Mouse (Mus musculus): ENCODE data around the gene Vps53. TPM values are rescaled to one million over a fixed set of nuclear protein-coding genes. Genes with fewer than 3 reads are reported as not detected.

Gene Vps53
- total and polyA plus RNA-seq, 3 experiments = 20.2 to 61.2 (median 51.6) TPM

DNA sequence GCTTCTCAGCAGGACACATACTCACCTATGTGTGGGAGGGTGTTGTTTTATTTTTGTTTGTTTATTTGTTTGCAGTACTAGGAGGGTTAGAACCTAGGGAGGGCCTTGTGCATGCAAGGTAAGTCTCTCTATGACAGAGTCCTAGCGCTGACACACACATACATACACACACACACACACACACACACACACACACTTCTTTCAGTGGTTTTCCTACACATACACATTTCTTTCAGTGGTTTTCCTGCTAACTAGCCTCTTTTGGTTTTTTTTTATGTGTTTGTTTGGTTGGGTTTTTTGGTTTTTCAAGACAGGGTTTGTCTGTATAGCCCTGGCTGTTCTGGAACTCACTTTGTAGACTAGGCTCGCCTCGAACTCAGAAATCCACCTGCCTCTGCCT, 69.0 kb downstream of the Vps53 start:
- DNase-seq = no peak

DNA sequence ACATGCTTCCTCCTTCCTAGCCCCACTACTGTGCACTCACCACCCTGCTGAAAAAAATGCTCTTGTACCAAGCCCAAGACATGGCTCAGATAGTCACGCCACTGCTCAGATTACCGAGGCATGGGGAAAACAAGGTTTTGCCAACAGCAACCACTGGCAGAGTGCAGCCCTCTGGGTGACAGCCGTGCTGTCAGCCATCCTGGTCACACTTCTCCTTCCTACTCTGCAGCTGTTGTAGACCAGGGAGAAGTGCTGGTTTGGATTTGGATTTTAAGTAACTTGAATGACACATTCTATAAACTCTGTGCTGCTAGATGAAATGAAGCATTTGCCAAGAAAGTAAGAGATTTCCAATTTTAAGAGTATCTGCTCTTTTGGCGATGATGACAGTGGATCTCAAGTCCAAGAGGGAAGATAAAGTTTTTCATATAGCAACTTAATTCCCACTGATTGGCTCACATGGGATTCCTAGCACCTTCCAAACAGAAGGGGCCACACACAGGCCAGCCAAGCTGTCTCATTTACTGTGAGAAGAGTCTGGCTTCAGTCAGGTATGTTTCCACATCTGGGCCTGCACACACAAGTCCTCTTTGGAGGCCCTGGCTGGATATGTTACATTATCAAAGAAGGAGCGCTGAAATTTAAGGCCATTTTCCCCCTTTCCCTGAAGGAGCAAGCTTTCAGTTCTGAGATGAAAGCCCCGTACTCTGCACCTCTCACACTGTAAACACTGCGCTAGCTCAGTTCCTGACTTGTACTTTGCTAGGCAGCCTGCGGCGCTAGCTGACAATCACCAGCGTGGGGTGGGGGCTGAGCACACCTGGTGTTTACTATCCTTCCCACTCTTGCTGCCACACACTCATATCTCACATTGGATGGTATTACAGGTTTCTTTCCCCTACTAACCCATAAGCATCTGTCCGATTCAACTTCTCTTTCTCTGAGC, 72.6 kb downstream of the Vps53 start:
- no peak for DNase-seq

DNA sequence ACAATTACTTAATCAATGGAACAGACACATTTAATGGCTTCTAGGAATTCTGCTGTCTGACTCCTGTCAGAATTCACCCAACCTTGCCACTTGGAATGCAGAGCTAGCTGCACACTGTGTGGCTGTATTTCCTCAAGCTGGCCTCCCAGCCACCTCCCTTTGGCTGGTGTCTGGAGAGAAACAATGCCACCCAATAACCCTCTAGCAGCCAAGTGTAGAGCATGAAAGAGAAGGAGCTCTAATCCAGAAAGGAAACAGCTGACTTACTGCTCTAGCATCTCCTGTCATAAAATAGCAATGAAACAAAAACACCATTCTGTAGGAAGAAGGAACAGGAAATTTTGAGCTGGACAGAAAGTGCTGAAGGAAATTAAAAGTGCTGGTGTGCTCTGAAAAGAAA, 78.3 kb downstream of the Vps53 start:
- DNase-seq = no peak

DNA sequence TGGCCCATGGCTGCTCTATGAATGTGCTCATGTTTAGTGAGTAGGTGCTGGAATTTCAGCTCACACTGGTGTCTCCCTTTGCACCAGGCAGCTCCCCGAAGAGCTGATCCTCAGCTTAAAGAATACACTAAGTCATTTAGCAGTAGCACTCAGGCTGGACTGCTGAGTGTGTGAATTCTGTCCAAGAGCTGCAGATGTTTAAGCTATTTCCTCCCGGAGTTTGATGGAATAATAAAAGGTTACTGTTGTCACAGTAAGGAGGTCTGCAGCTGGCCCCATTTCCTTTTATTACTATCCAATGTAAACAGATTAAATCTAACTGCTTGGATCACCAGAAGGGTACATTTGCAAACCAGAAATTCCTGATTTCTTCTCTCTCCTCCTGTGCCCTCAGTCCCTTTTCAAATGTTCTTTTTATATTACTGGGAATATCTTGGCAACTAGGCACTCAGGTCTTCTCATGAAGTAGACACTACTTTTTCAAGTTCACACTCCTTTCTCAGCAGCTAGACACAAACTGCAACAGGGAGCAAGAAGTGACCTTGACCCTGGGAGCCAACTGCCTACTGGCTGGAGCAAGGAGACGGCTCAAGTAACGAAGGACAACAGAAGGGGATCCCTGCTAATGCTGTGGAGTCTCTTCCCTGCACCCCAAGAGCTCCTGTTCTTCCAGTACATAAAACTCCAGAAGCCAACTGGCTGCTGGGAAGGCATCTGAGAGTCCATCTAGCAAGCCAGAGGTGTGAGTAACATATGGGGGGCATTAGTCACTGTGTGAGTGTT, 80.1 kb downstream of the Vps53 start:
- DNase-seq = peak; percentile 56

DNA sequence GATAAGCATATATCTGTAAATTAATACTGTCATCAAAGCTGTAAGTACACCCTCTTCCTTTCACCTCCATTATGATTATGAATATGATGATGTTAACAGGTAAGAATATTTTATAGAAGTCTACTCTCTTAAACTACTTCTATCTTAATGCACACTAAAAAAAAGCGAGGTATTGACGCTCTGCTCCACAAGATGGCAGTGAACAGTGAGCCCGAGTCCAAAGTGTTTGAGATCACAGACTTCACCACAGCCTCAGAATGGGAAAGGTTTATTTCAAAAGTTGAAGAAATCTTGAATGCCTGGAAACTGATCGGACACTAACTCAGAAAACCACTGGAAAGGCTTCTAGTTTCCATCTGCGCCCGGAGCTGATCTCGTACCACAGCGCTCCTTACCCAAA, 85.8 kb downstream of the Vps53 start:
- no peak for DNase-seq

DNA sequence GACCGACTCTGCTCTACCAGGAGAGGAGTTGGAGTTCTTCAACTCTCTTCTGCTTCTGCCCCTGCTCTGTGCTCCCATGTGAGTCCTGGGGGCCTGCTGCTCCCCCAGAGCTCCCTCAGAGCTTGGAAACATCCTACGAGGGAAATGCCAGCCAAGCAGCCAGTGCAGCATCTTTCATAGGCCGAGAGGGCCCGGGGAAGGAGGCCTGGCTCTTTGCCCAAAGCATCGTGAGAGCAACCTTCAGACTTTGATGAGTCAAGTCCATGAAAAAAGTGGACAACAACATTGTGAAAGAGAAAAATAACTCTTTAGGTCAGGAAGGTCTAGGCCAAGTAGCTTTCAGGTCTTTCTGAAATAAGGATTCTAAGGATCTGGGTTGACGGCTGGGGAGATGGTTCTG, 89.7 kb downstream of the Vps53 start:
- peak; percentile 86 for DNase-seq

DNA sequence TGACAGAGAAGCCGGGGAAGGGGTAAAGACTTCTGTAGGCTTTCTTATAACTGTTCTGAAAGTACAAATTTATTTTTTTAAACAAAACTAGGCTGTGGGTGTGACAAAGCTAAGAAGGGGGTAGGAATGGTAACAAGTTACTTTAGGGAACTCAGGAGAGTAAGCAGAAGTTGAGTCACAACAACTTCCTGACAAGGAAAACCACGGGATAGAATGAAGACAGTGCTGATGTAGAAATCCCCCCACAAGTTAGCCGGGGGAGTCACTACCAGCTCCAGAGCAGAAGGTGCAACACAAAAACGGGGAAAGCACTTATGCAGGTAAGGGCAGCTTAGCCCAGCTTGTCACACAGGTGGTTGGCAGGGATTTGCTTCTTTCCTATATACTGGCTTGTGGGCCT, 90.9 kb downstream of the Vps53 start:
- no peak for DNase-seq

DNA sequence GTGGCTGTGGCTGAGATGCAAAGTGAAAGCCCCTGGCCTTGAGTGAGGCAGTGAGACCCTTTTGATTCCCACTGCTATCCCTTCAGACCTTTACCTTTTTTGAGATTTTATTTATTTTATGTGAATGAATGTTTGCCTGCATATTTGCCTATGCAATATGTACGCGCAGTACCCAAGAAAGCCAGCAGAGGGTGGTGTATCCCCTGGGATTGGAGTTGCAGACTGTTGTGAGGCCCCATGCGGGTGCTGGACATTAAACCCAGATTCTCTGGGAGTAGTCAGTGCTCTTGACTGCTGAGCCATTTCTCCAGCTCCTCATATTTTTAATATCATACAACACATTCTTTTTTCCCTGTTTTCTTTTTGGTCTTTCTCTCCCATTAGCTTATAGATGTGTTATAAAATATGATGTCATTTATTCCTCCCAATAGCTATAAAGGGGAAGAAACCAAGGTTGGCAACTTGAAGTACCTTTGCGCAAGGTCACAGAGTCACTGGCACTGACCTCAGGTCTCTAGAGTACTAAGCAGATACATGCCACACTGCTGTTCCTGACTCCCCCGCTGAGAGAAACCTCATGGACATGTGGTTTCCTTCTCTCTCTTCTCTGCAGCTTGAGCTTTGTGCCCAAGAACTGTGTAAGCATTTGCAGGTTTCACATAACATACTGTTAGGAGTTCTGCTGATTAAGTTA, 93.4 kb downstream of the Vps53 start:
- peak; percentile 42 for DNase-seq

DNA sequence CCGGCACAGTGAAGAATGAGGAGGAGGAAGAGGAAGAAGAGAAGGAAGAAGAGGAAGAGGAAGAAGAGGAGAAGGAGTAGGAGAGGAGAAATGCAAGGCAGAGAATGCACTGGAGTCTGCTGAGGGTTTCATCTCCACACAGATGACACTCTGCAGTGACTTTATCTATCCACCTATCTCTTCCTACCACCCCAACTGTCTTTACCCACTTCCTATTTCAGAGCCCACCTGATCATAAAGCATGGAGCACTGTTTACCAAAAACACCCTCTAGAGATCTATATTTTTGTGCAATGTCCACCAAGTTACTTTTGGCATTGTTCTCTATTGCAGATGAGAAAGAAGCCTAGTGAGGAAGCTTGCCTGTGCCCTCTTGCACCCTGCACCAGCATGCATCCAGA, 94.5 kb downstream of the Vps53 start:
- DNase-seq = no peak

DNA sequence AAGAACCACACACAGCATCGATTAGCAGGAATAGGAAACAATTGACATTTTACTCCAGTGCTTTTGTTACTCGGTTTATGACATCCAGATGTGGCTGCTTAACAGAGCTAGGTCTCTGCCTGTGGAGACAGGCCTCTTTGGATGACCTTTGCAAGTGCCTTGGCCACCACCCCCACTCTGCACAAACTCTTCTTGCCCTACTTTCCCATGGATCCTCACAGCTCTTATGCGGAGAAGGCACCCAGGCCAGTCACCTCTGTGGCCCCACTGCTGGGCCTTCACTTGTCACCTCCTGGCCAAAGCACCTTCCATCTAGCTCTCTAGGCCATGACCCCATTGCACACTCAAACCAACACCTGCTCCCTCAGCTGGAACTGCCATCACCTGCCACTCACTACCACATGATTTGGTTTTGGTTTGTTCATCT, 95.5 kb downstream of the Vps53 start:
- no peak for DNase-seq

DNA sequence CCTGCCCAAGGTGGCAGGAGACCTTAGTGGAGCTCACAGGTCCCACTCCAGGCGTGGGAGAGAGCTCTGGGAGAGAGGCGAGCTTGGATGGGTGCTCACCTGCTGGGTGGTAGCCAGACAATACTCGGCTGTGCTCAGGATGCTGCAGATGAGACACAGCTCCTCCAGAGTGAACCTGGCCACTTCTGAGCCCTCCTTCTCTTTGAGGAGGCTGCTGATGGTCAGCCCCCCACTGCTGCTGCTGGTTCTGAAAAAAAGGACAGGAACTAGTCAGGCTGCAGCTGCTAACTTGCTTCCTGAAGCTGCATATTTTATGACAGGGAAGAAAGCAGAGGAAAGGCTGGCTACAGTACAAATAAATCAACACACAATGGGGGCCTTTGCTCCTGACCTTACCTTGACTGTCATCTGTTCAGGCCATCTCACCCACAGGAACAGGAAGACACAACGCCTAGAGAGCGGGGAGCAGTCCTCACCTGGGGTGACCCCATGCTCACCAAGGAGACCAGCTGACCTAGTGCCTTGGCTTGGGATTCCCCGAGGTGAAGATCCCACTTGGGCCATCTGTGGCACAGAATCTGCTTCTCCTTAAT, 98.3 kb downstream of the Vps53 start:
- peak; percentile 45 for DNase-seq

DNA sequence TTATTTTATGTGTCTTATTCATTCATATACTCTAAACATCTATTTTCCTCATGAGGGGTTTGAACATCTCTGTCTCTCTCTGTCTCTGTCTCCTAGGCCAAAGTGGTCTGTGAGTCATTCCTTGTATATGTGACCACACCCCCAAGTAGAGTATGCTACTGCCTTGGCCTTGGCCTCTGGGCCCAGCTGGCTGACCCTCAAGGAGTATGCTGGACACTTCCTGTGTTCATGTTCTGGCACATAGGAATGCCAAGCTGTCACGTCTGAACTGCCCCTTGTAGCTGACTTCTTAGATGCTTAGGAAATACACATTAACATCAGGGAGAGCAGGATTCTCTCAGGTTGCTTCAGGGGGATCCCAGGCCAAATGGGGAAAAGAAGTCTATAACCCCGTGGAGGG, 99.2 kb downstream of the Vps53 start:
- peak; percentile 54 for DNase-seq

DNA sequence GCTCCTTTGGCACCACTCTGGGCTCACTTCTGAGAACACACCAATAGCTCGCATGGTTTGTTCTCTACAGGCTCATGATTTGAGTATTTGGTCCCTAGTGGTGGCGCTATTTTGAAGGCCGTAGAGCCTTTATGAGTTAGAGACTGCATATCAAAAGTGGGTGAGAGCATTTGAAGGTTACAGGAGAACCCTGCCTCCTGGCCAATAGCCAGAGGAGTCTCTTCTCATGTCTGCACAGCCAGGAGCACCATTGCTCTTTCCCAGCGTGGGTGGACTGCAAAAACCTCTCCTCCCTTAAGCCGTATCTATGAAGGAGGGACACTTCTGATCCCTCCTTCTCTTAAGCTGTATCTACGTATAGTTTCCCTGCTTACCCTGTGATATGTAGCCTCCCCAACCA, 102.1 kb downstream of the Vps53 start:
- DNase-seq = peak; percentile 31

DNA sequence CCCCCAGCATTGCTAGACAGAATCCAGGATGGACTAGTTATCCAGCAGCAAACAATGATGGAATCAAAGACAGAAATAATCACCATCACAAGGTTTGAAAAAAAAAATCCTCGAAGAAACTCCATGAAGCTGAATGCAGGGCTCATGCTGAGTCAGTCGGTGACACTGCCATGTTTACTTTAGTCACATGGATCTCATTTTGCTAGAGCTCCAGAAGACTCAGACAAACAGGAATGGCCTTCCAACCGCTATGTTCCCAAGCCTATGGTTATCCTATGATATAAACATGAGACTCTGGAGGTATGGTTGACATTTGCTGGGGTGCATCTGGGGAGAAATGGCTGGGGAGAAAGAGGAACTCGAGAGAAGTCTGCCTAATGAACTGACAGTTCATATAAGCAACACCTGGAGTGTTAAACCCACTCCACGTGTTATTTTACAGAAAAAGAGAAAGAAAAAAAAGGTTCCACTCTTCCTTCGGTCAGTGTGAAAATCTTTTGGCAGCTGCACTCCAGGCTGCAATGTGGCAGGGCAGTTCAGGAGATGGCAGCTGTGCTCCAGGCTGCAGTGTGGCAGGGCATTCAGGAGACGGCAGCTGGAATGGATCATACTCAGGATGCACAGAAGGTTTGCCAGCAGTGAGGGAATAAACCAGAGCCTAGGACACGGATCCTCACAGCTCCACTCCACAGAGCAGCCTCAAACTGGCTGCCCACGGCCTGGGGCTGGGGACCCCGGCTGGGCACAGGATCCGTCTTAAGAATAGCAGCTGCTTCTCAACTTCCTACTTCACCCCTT, 105.0 kb downstream of the Vps53 start:
- no peak for DNase-seq

DNA sequence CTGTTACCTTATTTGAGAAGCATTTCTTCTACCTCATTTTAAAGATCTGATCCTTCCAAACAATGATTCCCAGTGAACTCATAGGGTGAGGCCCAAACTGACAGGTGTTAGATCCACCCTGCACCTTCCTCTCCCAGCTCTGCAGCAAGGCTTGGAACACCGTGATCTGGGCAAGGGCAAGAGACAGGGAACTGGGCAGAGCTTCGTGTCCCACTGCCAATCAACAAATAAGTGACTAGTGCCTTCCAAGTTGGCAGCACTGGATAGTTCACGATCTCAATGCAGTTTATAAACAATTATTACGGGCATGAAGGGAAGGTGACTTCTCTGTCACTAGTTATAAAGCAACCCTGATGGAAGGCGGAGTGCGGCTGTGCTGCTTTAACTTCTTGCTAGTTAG, 109.6 kb downstream of the Vps53 start:
- no peak for DNase-seq

DNA sequence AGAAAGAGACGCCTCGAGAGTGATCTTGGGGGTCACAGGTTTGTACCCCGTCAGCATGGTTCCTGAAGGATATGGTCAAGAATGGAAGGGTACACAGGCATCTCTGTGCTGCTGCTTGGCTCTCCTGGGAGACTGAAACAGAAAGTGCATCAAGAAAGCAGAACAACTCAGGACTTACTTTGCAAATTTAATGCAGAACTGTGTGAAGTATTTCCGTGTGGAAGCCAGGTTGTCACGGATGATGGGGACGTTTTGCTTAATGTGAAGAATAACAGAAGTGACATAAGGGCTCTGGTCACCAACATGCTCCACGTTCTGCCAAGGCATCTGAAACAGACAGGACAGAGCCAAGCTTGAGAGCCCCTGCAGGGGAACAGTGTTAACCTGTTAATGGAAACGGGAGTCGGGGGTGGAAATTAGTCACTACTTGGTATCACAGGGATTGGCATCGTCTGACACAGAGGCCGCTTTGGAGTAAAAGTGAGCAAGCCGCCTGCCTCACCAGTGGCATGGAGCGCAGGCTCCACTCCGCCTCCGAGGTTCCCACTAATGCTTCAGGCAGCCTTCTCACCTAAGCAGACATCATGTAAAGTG, 112.8 kb downstream of the Vps53 start:
- DNase-seq = no peak

DNA sequence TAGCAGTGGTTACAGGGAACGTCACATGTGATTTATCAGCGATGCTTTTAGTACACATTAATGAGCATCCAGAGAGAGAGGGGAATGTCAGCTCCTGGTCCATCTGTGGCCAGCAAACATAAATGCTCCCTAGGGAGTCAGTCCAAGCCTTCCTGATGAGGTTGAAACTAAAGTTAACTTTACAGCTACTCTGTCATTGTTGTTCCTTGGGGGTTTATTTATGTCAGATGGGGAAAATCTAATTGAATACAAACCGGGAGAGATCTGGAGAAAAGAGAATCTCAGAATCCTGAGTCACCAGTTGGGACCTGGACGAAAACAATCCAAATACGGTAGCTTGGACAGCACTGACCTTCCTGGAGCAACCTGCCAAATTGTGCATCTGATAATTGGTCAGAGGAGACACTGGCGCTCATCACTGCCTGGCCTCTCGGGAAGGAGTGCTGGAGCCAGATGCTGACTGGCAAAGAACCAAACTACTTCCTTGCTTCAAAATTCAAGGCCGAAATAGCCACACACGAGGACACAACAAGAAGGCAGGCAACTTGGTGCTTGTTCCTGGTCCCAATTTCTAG, 113.8 kb downstream of the Vps53 start:
- peak; percentile 64 for DNase-seq

DNA sequence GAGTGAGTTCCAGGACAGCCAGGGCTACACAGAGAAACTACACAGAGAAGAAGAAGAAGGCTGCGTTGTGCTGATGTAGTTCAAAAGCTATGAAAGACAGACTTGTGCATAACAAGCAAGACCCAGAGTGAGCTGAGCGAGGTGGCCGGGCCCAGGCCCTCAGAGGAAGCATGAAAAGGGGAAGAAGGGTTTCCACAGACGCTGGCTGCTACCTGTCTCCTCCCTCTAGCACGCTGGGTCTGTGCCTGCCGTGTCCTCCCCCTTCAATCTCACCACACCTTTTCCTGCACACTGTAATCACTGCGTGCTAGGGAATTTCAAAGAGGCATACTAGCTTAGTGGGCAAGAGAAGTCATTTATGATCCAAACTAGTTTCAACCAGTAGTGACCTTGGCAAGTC, 115.0 kb downstream of the Vps53 start:
- DNase-seq = no peak

DNA sequence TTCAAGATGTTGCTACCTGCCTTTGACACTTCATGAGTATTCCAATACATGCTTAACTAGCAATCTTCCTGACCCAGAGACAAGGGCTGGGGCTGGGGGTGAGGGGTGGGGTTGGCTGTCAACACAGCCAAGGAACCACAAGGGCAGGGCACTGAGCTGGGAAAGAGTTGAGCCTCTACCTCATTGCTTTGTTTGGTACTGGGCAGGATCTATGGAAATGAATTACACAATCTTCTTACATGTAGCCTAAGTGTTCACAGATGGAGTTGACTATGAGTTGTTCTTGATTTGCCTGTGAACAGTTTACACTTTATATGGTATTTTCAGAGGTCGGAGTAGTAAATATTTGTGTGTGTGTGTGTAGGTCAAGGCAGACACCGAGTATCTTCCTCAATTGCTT, 118.5 kb downstream of the Vps53 start:
- no peak for DNase-seq

DNA sequence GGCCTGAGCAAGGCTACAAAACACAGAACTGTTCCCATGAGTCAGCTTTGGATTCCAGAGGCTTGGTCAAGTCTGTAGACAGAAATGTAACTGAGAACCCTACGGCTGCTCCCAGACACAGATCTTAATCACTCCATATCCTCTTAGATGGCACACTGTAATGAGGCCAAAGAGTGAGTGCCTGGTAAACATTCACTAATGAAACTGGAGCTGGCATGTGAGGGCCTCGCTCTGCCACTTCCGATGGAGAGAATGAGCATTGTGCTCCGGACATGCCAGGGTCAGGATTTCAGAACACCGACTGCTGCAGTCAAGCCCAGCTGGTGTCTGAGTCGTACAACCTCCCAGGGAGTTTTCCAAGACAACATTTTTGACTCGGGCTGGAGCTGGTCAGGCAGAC, 119.5 kb downstream of the Vps53 start:
- DNase-seq = peak; percentile 23

DNA sequence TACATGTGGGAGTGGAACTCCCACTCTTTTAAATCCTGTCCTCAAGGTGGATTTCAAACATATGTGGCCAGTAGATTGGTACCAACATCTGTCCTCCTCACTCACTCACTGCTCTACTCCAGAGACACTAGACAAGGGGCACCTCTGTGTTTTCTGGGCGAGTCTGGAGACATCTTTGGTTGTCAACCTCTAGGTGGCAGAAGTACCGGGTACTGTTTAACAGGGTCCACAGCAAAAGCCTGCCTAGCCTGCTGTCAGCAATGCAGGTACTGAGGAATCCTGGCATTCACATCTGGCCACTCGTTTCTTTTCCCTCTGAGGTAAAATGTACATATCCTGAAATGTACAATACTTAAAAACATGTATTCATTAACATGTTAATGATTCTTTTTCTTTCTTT, 123.0 kb downstream of the Vps53 start:
- DNase-seq = no peak
